Mouse (Mus musculus) C2C12 (cell line): ENCODE measurements at regions not wholly inside any gene's neighbourhood (a gene's known extent, or its start where the extent isn't known, plus 50 kb on each side); places are given as distances from the start of the nearest gene placed in this dataset.

Experiments used
- H3K27me3 ChIP-seq: one replicate; pipeline ENCODE4 v1.6.1; 2011; ENCODE audit not compliant: control insufficient read depth, insufficient read depth, insufficient read length
- H3K36me3 ChIP-seq: one replicate; pipeline ENCODE4 v1.6.1; 2011; ENCODE audit not compliant: control insufficient read depth, insufficient read depth
- H3K4me3 ChIP-seq: one replicate; pipeline ENCODE4 v1.5.1; 2011; ENCODE audit warnings: mild to moderate bottlenecking, control low read depth; ENCODE audit not compliant: poor library complexity, insufficient read depth, severe bottlenecking
- H3K79me2 ChIP-seq: one replicate; pipeline ENCODE4 v1.6.1; 2011; ENCODE audit not compliant: control insufficient read depth, insufficient read depth
- H3K79me3 ChIP-seq: one replicate; pipeline ENCODE4 v1.6.1; 2011; ENCODE audit warnings: low read depth, control low read depth
- H3ac ChIP-seq: one replicate; pipeline ENCODE3; 2011; ENCODE audit warnings: low read depth; ENCODE audit not compliant: control insufficient read depth, insufficient read length
- CEBPB ChIP-seq: IDR thresholded peaks from one replicate; pipeline ENCODE4 v1.6.1; 2011; ENCODE audit warnings: low read depth, mild to moderate bottlenecking, control low read depth, moderate library complexity
- CTCF ChIP-seq: IDR thresholded peaks from one replicate; pipeline ENCODE4 v1.5.1; 2011; ENCODE audit not compliant: control insufficient read depth, insufficient read depth, insufficient read length
- FOSL1 ChIP-seq: IDR thresholded peaks from one replicate; pipeline ENCODE4 v1.8.0; 2011; ENCODE audit warnings: mild to moderate bottlenecking, low read length; ENCODE audit not compliant: poor library complexity, insufficient read depth, severe bottlenecking
- MAX ChIP-seq: IDR thresholded peaks from one replicate; pipeline ENCODE4 v1.6.1; 2011; ENCODE audit warnings: mild to moderate bottlenecking, control low read depth
- MYOD1 ChIP-seq: IDR thresholded peaks from one replicate; pipeline ENCODE4 v1.6.1; 2011; ENCODE audit warnings: low read depth; ENCODE audit not compliant: control insufficient read depth, insufficient read length
- MYOG ChIP-seq: IDR thresholded peaks from one replicate; pipeline ENCODE4 v1.6.1; 2011; ENCODE audit not compliant: control insufficient read depth, insufficient read length; ENCODE audit errors: extremely low read depth
- USF1 ChIP-seq: IDR thresholded peaks from one replicate; pipeline ENCODE4 v1.6.1; 2011; ENCODE audit warnings: low read depth, mild to moderate bottlenecking, control low read depth, moderate library complexity

GRCm38 (mm10) chr14:67143826-67144225, 1134.8 kb upstream of the Gulo start:
- peaks cover 5% of the 10 kb centered on the region for H3K27me3 ChIP-seq
- H3K79me3 ChIP-seq = no peaks in the 10 kb centered on the region
- H3K79me2 ChIP-seq = no peaks in the 10 kb centered on the region
- H3K4me3 ChIP-seq = no peak overlapping the region
- H3ac ChIP-seq = no peak overlapping the region
- TF ChIP-seq MYOG (no peak), FOSL1 (no peak), CEBPB (no peak), CTCF (no peak), USF1 (no peak), MAX (no peak), MYOD1 (no peak)
- H3K36me3 ChIP-seq = no peaks in the 10 kb centered on the region

- H3K36me3 ChIP-seq = no peaks in the 10 kb centered on the region
- no peak overlapping the region for H3ac ChIP-seq
- no peaks in the 10 kb centered on the region for H3K79me2 ChIP-seq
- no peaks in the 10 kb centered on the region for H3K79me3 ChIP-seq
- peaks cover 7% of the 10 kb centered on the region for H3K27me3 ChIP-seq
- no peak overlapping the region for H3K4me3 ChIP-seq
- TF ChIP-seq MAX = no peak
- no peak for TF ChIP-seq USF1
- no peak for TF ChIP-seq CEBPB
- no peak for TF ChIP-seq MYOD1
- TF ChIP-seq MYOG = no peak
Measured at GRCm38 (mm10) chr14:67142556-67143250, 1133.7 kb upstream of the Gulo start.

GRCm38 (mm10) chr14:67141581-67142441, 1132.8 kb upstream of the Gulo start:
- no peak for TF ChIP-seq MAX
- no peak for TF ChIP-seq FOSL1
- no peak for TF ChIP-seq CEBPB
- TF ChIP-seq MYOD1 = no peak
- TF ChIP-seq USF1 = no peak
- no peak for TF ChIP-seq CTCF
- TF ChIP-seq MYOG = no peak
- no peaks in the 10 kb centered on the region for H3K79me3 ChIP-seq
- H3K36me3 ChIP-seq = no peaks in the 10 kb centered on the region

GRCm38 (mm10) chr14:67141151-67141550, 1132.1 kb upstream of the Gulo start:
- H3K79me3 ChIP-seq = no peaks in the 10 kb centered on the region
- H3K36me3 ChIP-seq = no peaks in the 10 kb centered on the region
- H3K27me3 ChIP-seq = peaks cover 11% of the 10 kb centered on the region
- no peak overlapping the region for H3K4me3 ChIP-seq
- H3ac ChIP-seq = no peak overlapping the region
- no peaks in the 10 kb centered on the region for H3K79me2 ChIP-seq
- no peak for TF ChIP-seq USF1
- no peak for TF ChIP-seq CEBPB
- no peak for TF ChIP-seq MAX
- TF ChIP-seq CTCF = no peak

More at GRCm38 (mm10) chr14:67141581-67142441, 1132.8 kb upstream of the Gulo start:
- Histone ChIP-seq H3K79me2 (no peaks in the 10 kb centered on the region), H3K4me3 (no peak overlapping the region), H3K27me3 (peaks cover 7% of the 10 kb centered on the region), H3ac (no peak overlapping the region)

- Histone ChIP-seq H3K27me3 (peaks cover 11% of the 10 kb centered on the region), H3K4me3 (no peak overlapping the region), H3K36me3 (no peaks in the 10 kb centered on the region), H3ac (no peak overlapping the region), H3K79me2 (no peaks in the 10 kb centered on the region), H3K79me3 (no peaks in the 10 kb centered on the region)
- TF ChIP-seq MYOG (no peak), MAX (no peak), MYOD1 (no peak), USF1 (no peak), FOSL1 (no peak), CTCF (no peak), CEBPB (no peak)
Measured at GRCm38 (mm10) chr14:67139674-67140073, 1130.7 kb upstream of the Gulo start.
